Mouse (Mus musculus): Measurements from ENCODE around the gene Grm7.

Grm7 gene

GRCm38 (mm10) chr6:110868311-110868710, 222.9 kb downstream of the Grm7 start:
- in situ Hi-C loops (cut with MboI, MseI): no loop called here

DNA sequence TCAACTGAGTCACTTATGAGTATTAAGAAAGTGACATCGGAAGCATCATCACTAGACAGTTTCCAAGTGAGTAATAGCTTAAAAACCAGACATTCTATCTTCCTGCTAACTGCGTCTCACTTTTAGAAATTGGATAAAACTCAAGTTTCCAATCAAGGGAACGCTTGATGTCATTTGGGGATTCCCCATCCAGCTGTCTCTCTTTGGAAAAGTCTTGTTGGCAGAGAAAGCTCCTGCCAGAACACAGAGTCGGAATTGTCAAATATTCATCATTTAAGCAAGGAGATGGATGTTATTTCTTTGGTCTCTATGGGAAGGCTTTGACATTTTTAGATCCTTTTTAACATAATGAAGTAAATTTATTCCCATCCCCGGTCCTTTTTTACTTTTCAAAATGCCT, 336.6 kb downstream of the Grm7 start:
- in situ Hi-C loops (cut with MboI, MseI): no loop called here

- in situ Hi-C loops (cut with MboI, MseI): no loop called here
These were observed 393.7 kb downstream of the Grm7 start for GRCm38 (mm10) chr6:111039099-111039498.

DNA sequence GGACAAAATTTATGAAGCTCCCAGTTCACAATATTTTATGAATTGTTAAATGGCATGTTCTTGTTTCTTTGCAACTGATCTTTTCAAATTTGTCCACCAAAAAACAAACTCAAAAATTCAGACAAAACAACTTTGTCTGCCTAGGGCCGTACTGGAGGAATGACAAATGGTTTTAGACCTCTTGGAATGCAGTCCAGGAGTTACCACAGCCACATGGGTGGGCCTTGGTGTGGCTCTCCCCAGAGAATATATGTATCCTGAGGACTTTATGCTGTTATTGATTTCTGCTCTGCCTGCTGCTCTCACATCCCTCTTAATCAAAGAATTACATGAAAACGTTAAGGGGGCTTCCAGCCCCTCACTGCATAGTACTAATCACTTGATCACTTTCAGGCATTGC, 400.5 kb downstream of the Grm7 start:
- in situ Hi-C loops (cut with MboI, MseI): no loop called here

GRCm38 (mm10) chr6:111049247-111049646, 403.9 kb downstream of the Grm7 start:
- in situ Hi-C loops (cut with MboI, MseI): no loop called here

DNA sequence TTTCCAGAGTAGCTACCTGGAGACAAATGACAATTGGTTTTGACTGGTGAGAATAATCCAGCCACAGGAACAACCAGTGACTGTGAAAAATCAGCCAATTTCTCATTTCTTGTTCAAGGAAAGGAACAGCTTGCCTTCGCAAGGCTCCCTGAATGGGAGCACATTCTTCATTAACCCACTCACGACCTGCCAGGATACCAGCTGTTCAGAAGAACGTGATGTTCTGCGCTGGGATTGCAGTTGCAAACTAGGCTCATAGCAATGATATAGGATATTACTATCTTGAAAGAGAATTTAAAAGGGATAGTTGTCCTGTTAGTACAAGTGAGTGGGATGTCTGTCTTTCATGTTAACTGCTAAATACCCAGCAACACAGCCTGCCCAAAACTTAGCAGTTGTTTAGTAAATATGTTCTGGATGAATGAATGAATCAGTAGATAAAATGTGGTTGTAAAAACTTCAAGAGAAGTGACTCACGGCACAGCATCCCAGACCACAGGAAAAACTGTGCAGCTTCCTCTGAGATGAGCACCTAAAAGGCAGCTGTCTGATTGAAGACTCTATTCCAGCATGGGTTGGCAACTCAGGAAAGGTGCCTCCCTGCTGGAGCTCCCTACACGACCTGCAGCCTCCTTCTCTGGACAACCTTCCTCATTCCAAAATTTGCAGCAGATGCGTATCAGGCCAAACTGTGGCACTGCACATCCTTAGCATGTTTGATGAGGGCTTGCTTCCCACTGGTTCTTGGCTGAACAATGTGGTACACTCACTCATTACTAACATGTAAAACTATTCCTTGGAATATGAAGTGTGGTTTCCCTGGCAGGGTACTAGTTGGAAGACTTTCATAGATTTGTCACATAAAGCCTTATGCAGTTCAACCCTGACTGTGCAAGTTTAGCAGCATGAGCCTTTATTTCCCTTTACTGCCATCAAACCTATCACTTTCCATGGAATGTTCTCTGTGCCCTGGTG, 408.9 kb downstream of the Grm7 start:
- in situ Hi-C loops (cut with MboI, MseI): no loop called here

DNA sequence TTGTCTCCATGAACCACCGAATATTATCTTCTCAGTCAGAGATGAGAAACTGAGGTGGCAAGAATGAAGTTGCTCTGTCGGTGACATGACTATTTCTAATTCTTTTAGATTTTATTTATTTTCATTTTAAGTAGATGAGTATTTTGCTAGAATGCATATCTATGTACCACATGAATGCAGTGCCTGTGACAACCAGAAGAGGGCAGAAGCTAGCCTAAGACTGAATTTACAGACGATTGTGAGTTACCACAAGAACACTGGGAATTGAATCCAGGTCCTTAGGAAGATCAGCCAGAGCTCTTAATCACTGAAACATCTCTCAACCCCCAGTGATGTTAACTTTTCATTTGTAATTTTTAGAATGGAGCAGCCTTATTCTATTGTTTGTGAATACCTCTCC, 412.4 kb downstream of the Grm7 start:
- in situ Hi-C loops (cut with MboI, MseI): no loop called here

- in situ Hi-C loops (cut with MboI, MseI): no loop called here
These were observed 414.6 kb downstream of the Grm7 start for GRCm38 (mm10) chr6:111060004-111060403.

DNA sequence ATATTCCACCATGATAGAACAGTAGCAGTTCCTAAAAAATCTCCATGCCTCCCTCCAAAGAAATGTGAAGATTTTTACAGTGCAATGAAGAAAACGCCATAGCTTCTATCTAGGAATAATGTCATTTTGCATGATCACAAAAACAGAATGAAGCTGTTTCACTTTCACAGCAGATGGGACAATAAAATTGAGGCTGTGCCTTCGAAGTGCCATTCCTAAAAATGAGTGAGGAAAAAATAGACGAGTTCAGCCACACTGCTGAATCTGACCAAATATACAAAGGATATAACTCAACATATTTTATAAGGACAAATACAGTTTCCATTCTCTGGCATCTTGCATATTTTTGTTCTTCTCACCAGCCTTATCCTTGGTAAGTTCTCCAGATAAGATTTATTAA, 439.2 kb downstream of the Grm7 start:
- in situ Hi-C loops (cut with MboI, MseI): no loop called here

- in situ Hi-C loops (cut with MboI, MseI): no loop called here
These were observed 449.4 kb downstream of the Grm7 start for GRCm38 (mm10) chr6:111094818-111095217.

GRCm38 (mm10) chr6:111105485-111105884, 460.1 kb downstream of the Grm7 start:
- in situ Hi-C loops (cut with MboI, MseI): no loop called here

DNA sequence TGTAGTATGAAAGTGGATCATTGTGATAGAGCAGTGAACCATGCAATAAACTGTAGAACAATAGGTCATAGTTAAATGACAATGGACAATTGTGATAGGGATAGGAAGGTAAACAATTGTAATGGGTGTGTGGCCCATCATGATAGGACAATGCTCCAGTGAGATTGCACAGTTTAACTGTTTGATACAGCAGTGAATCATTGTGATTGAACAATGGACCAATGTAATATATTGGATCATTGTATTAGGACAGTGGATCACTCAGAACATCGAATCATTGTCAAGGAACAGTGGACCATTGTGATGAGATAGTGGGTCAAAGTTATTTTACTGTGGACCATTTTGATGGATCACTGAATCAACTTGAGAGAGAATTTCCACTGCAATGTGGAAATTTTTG, 515.7 kb downstream of the Grm7 start:
- in situ Hi-C loops (cut with MboI, MseI): loop anchor here (10.0 kb wide), 1 partner anchor 1526 kb away; no protein-coding TSS in a partner anchor

DNA sequence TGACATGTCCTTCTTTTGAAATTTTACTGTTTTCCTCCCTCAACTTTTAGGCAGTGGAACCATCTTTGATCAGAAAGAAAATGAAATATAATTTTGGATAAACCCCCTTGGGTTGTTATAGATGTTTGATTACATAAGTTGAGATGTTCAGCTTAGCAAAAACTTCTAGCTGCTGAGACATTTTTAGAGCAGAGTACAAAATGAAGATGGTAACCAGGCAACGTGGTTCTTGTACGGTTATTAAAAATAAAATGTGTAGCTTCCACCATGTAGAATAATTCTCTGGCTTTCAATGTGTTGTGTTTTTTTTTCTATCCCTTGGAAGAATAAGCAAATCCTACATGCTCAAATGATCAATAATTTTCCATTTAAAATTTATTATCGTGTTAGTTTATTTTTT, 550.0 kb downstream of the Grm7 start:
- in situ Hi-C loops (cut with MboI, MseI): no loop called here

DNA sequence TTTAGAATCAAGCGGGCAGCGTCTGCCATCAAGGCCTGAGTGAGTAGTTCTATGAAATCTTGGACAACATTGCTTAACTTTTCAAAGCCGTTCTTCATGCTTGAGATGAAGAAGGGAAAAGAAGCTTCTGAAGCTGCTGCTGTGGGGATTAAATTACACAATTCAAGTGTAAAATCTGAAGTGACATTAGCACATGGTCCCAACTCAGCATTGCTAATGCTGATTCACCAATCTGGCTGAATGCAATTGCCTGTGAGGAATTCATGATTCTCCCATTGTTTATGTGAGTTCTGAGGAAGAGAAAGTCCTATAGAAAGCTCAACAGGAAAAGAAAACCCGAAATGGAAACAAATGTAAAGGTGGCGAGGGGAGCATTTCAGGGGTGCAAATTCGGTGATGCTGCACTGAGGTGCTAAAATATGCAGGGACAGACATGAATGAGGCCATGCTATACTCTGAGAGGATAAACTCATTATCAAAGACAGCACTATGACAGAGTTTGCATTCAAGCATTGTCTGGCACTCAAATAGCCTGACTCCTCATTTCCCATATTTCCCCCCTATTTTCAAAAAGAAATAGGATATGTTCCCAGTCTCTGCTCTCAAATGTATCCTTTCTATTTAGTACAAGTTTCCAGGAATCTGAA, 575.8 kb downstream of the Grm7 start:
- in situ Hi-C loops (cut with MboI, MseI): no loop called here

DNA sequence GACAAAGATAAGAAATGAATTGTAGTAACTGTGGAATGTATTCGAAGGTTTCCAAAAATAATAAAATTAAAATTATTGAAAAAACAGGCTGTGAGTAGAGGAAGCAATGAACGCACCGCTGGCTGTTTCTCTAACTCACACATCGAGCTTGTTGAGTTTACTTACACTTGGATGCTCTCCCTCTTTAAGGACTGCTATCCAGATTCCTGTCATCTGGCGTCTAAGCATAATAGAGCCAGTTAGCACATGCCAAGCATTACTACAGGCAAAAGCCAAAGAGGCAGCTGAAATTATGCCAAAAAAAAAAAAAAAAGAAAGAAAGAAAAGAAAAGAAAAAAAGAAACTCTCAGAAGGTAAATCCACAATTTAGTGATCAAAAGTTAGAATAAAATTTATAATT, 609.8 kb downstream of the Grm7 start:
- in situ Hi-C loops (cut with MboI, MseI): no loop called here

DNA sequence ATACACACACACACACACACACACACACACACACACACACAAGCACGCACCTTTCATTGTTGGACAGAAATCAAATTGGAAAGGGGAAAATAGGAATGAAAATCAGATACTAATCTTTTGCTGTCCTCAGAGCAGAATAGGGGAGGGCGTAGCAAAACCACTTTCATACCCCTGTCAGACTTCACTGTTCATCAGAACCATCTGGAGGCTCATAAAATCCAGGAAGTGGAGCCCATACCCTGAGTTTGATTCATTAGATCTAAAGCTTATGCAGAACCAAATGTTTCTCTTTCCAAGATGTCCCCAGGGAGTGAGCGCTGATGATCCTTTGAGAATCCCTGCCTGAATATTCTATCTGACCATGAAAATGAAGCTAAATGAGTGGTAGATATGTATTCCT, 611.6 kb downstream of the Grm7 start:
- in situ Hi-C loops (cut with MboI, MseI): no loop called here

GRCm38 (mm10) chr6:111258256-111258655, 612.9 kb downstream of the Grm7 start:
- in situ Hi-C loops (cut with MboI, MseI): no loop called here

- in situ Hi-C loops (cut with MboI, MseI): no loop called here
These were observed 615.8 kb downstream of the Grm7 start for GRCm38 (mm10) chr6:111261181-111261580.

DNA sequence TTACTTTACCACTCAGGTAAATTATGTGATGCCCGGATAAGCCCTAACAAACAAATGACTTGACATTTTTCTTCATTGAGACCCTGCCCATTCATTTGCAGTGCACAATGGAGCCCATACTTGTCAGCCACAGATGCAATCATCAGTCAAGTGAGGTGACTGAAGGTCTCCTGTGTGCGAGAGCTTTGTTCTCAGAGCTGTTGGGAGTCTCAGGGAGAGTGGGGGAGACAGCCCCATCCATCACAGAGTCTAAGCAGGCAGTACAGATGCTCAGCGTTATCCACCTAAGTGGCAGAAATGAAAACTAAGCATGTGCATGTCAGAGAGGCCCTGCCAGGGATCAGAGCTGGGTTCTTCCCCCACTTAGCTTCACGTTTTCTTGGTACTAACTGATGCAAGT, 631.3 kb downstream of the Grm7 start:
- in situ Hi-C loops (cut with MboI, MseI): no loop called here

DNA sequence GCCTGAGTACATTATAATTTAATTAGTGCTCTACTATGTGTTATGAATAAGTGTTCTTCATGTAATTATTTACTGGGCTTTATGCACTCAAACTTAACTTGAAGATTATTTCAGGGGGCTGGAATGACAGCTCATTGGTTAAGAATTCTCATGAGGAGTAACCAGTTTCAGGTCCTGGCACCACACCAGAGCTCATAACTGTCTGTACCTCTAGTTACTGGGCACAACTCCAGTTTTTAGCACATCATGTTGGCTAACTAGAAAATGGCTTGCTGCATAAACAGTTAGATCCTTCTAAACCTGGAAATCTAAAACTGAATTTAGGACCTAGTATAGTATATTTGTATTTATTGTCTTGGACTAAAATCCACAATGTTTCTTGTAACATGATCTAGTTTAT, 633.1 kb downstream of the Grm7 start:
- in situ Hi-C loops (cut with MboI, MseI): no loop called here

DNA sequence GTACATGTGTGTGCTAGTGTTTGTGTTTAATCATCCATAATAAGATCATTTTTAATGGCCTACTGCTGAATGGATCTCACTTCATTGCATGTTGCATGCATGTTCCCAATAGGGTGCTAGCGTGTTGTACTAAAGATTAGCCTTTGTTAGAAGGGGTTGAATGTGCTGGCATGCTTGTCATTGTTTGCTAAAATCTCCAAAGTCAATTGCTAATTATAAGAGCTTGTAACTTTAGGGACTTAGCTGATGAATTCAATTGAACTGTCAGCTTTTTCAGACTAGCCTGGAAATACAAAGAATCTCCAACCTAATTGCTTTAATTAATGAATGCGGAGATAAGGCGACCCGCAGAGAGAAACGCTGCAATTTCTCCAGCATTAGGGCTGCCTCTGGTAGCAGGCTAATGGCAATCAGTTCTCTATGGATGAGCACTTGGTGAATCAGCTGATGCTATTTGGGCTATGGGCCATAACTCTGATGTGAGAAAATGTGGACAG, 648.2 kb downstream of the Grm7 start:
- in situ Hi-C loops (cut with MboI, MseI): no loop called here

- in situ Hi-C loops (cut with MboI, MseI): no loop called here
These were observed 658.7 kb downstream of the Grm7 start for GRCm38 (mm10) chr6:111303912-111304555.
